Mouse (Mus musculus): ENCODE measurements around the gene Dag1.

DNA sequence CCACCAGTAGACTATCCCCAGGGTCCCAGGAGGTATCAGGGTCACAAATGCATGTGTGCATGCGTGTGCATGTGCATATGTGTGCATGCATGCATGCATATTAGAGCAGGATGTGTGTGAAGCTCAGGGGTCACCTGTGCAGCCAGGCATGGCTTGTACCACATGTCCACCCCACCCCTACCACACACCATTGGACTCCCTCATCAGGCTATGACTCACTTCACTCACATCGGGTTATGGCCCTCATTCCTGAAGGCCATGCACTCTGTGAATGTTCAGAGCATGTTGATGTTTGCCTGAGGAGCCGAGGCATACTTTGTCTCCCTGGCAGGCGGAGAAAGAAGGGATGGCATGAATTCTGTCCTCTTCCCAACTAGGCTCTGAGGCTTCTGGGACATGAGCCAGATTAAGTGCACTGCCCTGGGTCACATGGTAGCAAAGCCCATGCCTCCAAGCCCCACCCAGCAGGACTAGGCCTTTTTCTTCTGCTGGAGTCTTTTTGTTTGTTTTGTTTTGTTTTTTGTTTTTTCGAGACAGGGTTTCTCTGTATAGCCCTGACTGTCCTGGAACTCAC is 90.9 kb downstream of the Dag1 start:
- TF ChIP-seq POLR2A (IDR thresholded peaks at IDR 0.05; ENCODE audit: low read depth, low read length) (no peak), CTCF (conservative IDR thresholded peaks at IDR 0.05; ENCODE audit: insufficient read depth, insufficient read length, low read depth, low read length) (no peak)
